Comparison of ENCODE assay signal across 8 mouse cellular contexts in the genomic region with DNA sequence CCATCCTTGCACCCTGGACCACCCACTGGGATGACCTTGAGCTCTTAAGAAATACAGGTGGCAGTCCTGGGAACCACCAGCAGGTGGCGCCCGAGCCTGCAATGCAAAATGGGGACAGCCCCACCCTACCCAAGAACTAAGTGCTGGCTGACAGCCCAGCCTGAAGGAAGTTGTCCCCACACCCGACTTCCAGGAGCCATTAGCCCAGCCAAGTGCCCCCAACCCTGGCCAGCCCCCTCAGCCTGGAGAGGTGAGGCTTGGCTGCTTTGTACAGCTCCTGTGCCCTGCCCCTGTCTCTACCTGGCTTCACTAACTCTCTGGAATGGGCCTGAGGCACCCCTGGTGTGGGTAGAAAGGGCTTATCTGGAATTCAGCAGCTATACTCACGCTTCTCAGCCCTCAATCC. TPM values are rescaled to one million over a fixed set of nuclear protein-coding genes. Genes with fewer than 3 reads are reported as not detected.
A peak's percentile ranks its signal among the peaks of the same experiment; 100 is the strongest.
DNase-seq lines count a peak whose midpoint lies in the region; ATAC-seq and TF ChIP-seq lines count a peak whose summit lies in the region.

No protein-coding gene starts in this region.

- no peak overlapping the region for H3K27ac ChIP-seq in forebrain, postnatal 0 days (ENCODE audit: low read depth, low read length)
- peak overlapping the region; percentile 78 for H3K27ac ChIP-seq in lung, embryonic 15.5 days

- H3K4me3 ChIP-seq in G1E (ENCODE audit: low read depth, low read length) = no peak overlapping the region
- H3K4me3 ChIP-seq in forebrain, postnatal 0 days (ENCODE audit: low read depth, low read length) = no peak overlapping the region
- no peak overlapping the region for H3K4me3 ChIP-seq in lung, embryonic 15.5 days

- H3K36me3 ChIP-seq in G1E (replicated peaks) = peaks cover 65% of the 10 kb centered on the region
- peaks cover 4% of the 10 kb centered on the region; the same call in 1 of the 2 replicates for H3K36me3 ChIP-seq in forebrain, postnatal 0 days (ENCODE audit: insufficient read depth)
- 0 out of 2 replicates have a peak, but pooled peaks cover 4% of the 10 kb centered on the region for H3K36me3 ChIP-seq in lung, embryonic 15.5 days

- peak; percentile 95 for TF ChIP-seq CTCF in G1E (IDR thresholded peaks at IDR 0.05; ENCODE audit: low read depth, low read length)
- TF ChIP-seq CTCF in forebrain, postnatal 0 days (IDR thresholded peaks at IDR 0.05; ENCODE audit: low read depth) = peak; percentile 91

- no peaks in the 10 kb centered on the region for H3K27me3 ChIP-seq in G1E (ENCODE audit: insufficient read depth, low read length)
- H3K27me3 ChIP-seq in forebrain, postnatal 0 days (ENCODE audit: insufficient read depth, low read length) = no peaks in the 10 kb centered on the region
- no peaks in the 10 kb centered on the region for H3K27me3 ChIP-seq in lung, embryonic 15.5 days

- no peak overlapping the region for H3K4me2 ChIP-seq in forebrain, postnatal 0 days (ENCODE audit: low read depth)
- peak overlapping the region; percentile 27 for H3K4me2 ChIP-seq in lung, embryonic 15.5 days

- WGBS in forebrain, postnatal 0 days = 12% methylated on average over 4 of the region's 4 CpGs
- 1% methylated on average over 4 of the region's 4 CpGs for WGBS in lung, embryonic 15.5 days

- no peaks in the 10 kb centered on the region for H3K9me3 ChIP-seq in G1E (replicated peaks)
- no peaks in the 10 kb centered on the region for H3K9me3 ChIP-seq in forebrain, postnatal 0 days (ENCODE audit: low read length)
- no peaks in the 10 kb centered on the region for H3K9me3 ChIP-seq in lung, embryonic 15.5 days

- ATAC-seq in G1E (ENCODE audit: extremely low read depth, insufficient number of reproducible peaks, low FRiP score, poor library complexity, severe bottlenecking) = peak; percentile 51
- peak; percentile 36 for ATAC-seq in forebrain, postnatal 0 days
- ATAC-seq in lung, embryonic 15.5 days (ENCODE audit: borderline replicate concordance, extremely low read depth, low FRiP score, low TSS enrichment) = peak; percentile 72

- peaks cover 27% of the 10 kb centered on the region for H3K4me1 ChIP-seq in G1E (ENCODE audit: insufficient read depth, low read depth, low read length)
- peaks cover under 1% of the 10 kb centered on the region for H3K4me1 ChIP-seq in forebrain, postnatal 0 days (ENCODE audit: insufficient read depth)
- H3K4me1 ChIP-seq in lung, embryonic 15.5 days = peaks cover 71% of the 10 kb centered on the region

- DNase-seq in G1E (ENCODE audit: low spot score) = peak; percentile 79
- peak; percentile 82 to 90 for DNase-seq in cerebellum, adult 18-20 months
- DNase-seq in forebrain, postnatal 0 days = peak; percentile 89
- DNase-seq in heart, postnatal 4 days = peak; percentile 95
- DNase-seq in layer of hippocampus, adult 8-10 months (ENCODE audit: low spot score in 2 of 2) = peak; percentile 81 to 90
- peak; percentile 87 for DNase-seq in ovary, postnatal 10 days (ENCODE audit: low spot score)
- peak; percentile 78 to 90 for DNase-seq in thymus, postnatal 10 days (ENCODE audit: low spot score in 2 of 2)

- no peak overlapping the region for H3K9ac ChIP-seq in forebrain, postnatal 0 days
- peak overlapping the region; percentile 21; the same call in 1 of the 2 replicates for H3K9ac ChIP-seq in lung, embryonic 15.5 days

RNA-seq across cellular contexts. Expression of a gene that starts 4.1 kb away (rescaled TPM):
- 1.1 TPM in 1 of 2 replicates, not detected in the other for total RNA-seq in G1E (2014; fragmentation: Nextera tagmentation)
- total RNA-seq in G1E (2017) = 1.6 and 1.8 TPM in 2 replicates
- polyA plus RNA-seq in G1E (2012) = 0.23 and 0.38 TPM in 2 replicates
- 0.46 and 0.57 TPM in 2 replicates for total RNA-seq in forebrain, postnatal 0 days (2014; rRNA removed)
- 0.20 and 0.27 TPM in 2 replicates for polyA plus RNA-seq in forebrain, postnatal 0 days (2015; fragmentation: Nextera tagmentation; extraction: Ambion mirVana)
- 1 to 10 TPM in 1 of 2 experiments, under 1 TPM in 1; 0.33 to 1.1 TPM for total RNA-seq in heart, postnatal 4 days (2021)
- 1 to 10 TPM in 2 of 4 experiments, under 1 TPM in 2; 0.74 to 1.3 (median 1.1) TPM for total RNA-seq in layer of hippocampus, adult 8-10 months (2022)
- polyA plus RNA-seq in lung, embryonic 15.5 days (2015; fragmentation: Nextera tagmentation; extraction: Ambion mirVana) = 1.2 and 1.4 TPM in 2 replicates

RNA-seq across cellular contexts. Expression of a gene that starts 9.9 kb away (rescaled TPM):
- total RNA-seq in G1E (2014; fragmentation: Nextera tagmentation) = 27.7 and 37.7 TPM in 2 replicates
- 25.3 and 27.7 TPM in 2 replicates for total RNA-seq in G1E (2017)
- polyA plus RNA-seq in G1E (2012) = 65.3 and 78.0 TPM in 2 replicates
- total RNA-seq in forebrain, postnatal 0 days (2014; rRNA removed) = 77.8 and 85.3 TPM in 2 replicates
- polyA plus RNA-seq in forebrain, postnatal 0 days (2015; fragmentation: Nextera tagmentation; extraction: Ambion mirVana) = 119 and 135 TPM in 2 replicates
- 10 to 100 TPM; 61.9 to 64.2 TPM for total RNA-seq in heart, postnatal 4 days (2021)
- total RNA-seq in layer of hippocampus, adult 8-10 months (2022) = 10 to 100 TPM; 47.3 to 56.1 (median 52.2) TPM
- 197 and 199 TPM in 2 replicates for polyA plus RNA-seq in lung, embryonic 15.5 days (2015; fragmentation: Nextera tagmentation; extraction: Ambion mirVana)

RNA-seq across cellular contexts. Expression of a gene that starts 36.6 kb away (rescaled TPM):
- total RNA-seq in G1E (2014; fragmentation: Nextera tagmentation) = 104 and 109 TPM in 2 replicates
- 89.4 and 116 TPM in 2 replicates for total RNA-seq in G1E (2017)
- 150 and 153 TPM in 2 replicates for polyA plus RNA-seq in G1E (2012)
- 70.8 and 72.6 TPM in 2 replicates for total RNA-seq in forebrain, postnatal 0 days (2014; rRNA removed)
- polyA plus RNA-seq in forebrain, postnatal 0 days (2015; fragmentation: Nextera tagmentation; extraction: Ambion mirVana) = 18.5 and 25.2 TPM in 2 replicates
- 10 to 100 TPM; 52.7 to 53.4 TPM for total RNA-seq in heart, postnatal 4 days (2021)
- total RNA-seq in layer of hippocampus, adult 8-10 months (2022) = 10 to 100 TPM; 55.0 to 58.9 (median 56.5) TPM
- polyA plus RNA-seq in lung, embryonic 15.5 days (2015; fragmentation: Nextera tagmentation; extraction: Ambion mirVana) = 35.4 and 38.0 TPM in 2 replicates

RNA-seq across cellular contexts. Expression of a gene that starts 52.6 kb away (rescaled TPM):
- 101 and 141 TPM in 2 replicates for total RNA-seq in G1E (2014; fragmentation: Nextera tagmentation)
- total RNA-seq in G1E (2017) = 226 and 266 TPM in 2 replicates
- polyA plus RNA-seq in G1E (2012) = 58.0 and 77.5 TPM in 2 replicates
- total RNA-seq in forebrain, postnatal 0 days (2014; rRNA removed) = 54.1 and 58.4 TPM in 2 replicates
- polyA plus RNA-seq in forebrain, postnatal 0 days (2015; fragmentation: Nextera tagmentation; extraction: Ambion mirVana) = 76.3 and 79.5 TPM in 2 replicates
- 10 to 100 TPM; 68.1 to 69.0 TPM for total RNA-seq in heart, postnatal 4 days (2021)
- 10 to 100 TPM; 17.4 to 19.4 (median 19.0) TPM for total RNA-seq in layer of hippocampus, adult 8-10 months (2022)
- polyA plus RNA-seq in lung, embryonic 15.5 days (2015; fragmentation: Nextera tagmentation; extraction: Ambion mirVana) = 186 and 187 TPM in 2 replicates

RNA-seq across cellular contexts. Expression of a gene that starts 54.4 kb away (rescaled TPM):
- 44.4 and 44.8 TPM in 2 replicates for total RNA-seq in G1E (2014; fragmentation: Nextera tagmentation)
- 37.8 and 37.9 TPM in 2 replicates for total RNA-seq in G1E (2017)
- polyA plus RNA-seq in G1E (2012) = 36.0 and 42.1 TPM in 2 replicates
- total RNA-seq in forebrain, postnatal 0 days (2014; rRNA removed) = 41.2 and 46.6 TPM in 2 replicates
- 40.7 and 65.1 TPM in 2 replicates for polyA plus RNA-seq in forebrain, postnatal 0 days (2015; fragmentation: Nextera tagmentation; extraction: Ambion mirVana)
- 10 to 100 TPM; 21.3 to 22.8 TPM for total RNA-seq in heart, postnatal 4 days (2021)
- total RNA-seq in layer of hippocampus, adult 8-10 months (2022) = 10 to 100 TPM; 30.9 to 52.4 (median 41.9) TPM
- polyA plus RNA-seq in lung, embryonic 15.5 days (2015; fragmentation: Nextera tagmentation; extraction: Ambion mirVana) = 63.8 and 67.4 TPM in 2 replicates
